ENCODE assay signal across 23 mouse cellular contexts in the genomic region with DNA sequence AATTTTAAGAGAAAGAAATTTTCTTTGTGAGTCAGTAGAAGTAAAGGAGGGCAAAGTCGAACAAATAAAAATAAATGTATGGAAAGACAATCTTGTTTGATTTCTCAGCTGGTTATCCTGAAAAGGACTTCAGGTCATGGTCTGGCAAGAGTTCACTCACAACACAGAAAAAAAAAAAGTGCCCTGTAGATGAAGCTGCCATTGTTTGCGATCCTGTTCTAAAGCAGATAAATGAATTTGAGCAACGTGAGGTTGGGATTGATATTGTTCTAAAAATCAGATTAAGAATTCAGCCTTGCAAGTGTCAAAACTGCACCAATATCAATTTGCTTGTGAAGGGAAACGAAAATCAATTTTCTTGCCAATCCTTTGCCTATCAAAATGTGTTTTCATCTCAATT. TPM values are rescaled to one million over a fixed set of nuclear protein-coding genes. Genes with fewer than 3 reads are reported as not detected.
DNase-seq lines count a peak whose midpoint lies in the region; ATAC-seq and TF ChIP-seq lines count a peak whose summit lies in the region.
"Had no signal": no experiment of that assay in that cellular context is flagged by ENCODE, and none has a peak within 500 bp of the region (broad histone marks: within the 10 kb centered on the region; RNA-seq: fewer than 3 reads in every experiment).

No protein-coding gene starts in this region.

- TF ChIP-seq CTCF in layer of hippocampus, adult 2 months (conservative IDR thresholded peaks at IDR 0.05): no peak

- peak; percentile 21 for DNase-seq in embryo, embryonic 11 days
- DNase-seq in embryo, embryonic 10.5 days (ENCODE audit: low spot score): no peak
- peak; percentile 33 for DNase-seq in hindbrain, embryonic 11.5 days (ENCODE audit: low spot score)
- DNase-seq in hindbrain, embryonic 10.5 days (ENCODE audit: low spot score): no peak
- peak; percentile 12 for DNase-seq in neural tube, embryonic 10.5 days (ENCODE audit: extremely low spot score, low spot score)
- no peak for DNase-seq in layer of hippocampus, adult 2 months (ENCODE audit: low spot score in 2 of 2)
- DNase-seq: adrenal gland, postnatal 10 days; B cell, adult 2 months; cerebellum, adult 11-12 months; cerebellum, adult 9-10 months; cerebellum, postnatal 25 days; gastrocnemius, postnatal 14 days; heart, adult 2 months; heart, postnatal 14 days had no signal

- WGBS in hindbrain, embryonic 11.5 days: 3% methylated on average over 4 of the region's 4 CpGs
- 5% methylated on average over 4 of the region's 4 CpGs for WGBS in hindbrain, embryonic 10.5 days
- 4% methylated on average over 4 of the region's 4 CpGs for WGBS in neural tube, embryonic 15.5 days

- ATAC-seq in hindbrain, embryonic 11.5 days (ENCODE audit: low FRiP score): no peak
- no peak for ATAC-seq in neural tube, embryonic 15.5 days (ENCODE audit: low FRiP score)
- ATAC-seq: CD4-positive, CD25-positive, alpha-beta regulatory T cell, adult 4 months; forebrain, embryonic 15.5 days; intestine, embryonic 16.5 days had no signal

- no peak overlapping the region for H3K27ac ChIP-seq in hindbrain, embryonic 11.5 days (ENCODE audit: low read depth, low read length)
- H3K27ac ChIP-seq in hindbrain, embryonic 10.5 days: no peak overlapping the region
- no peak overlapping the region for H3K27ac ChIP-seq in neural tube, embryonic 15.5 days (replicated peaks)
- no peak overlapping the region for H3K27ac ChIP-seq in layer of hippocampus, adult 2 months
- H3K27ac ChIP-seq: forebrain, embryonic 15.5 days; heart, adult 2 months; heart, embryonic 15.5 days; hindbrain, embryonic 15.5 days had no signal

- peaks cover 7% of the 10 kb centered on the region for H3K4me1 ChIP-seq in hindbrain, embryonic 11.5 days (replicated peaks; ENCODE audit: control insufficient read depth, insufficient read depth, low read length)
- H3K4me1 ChIP-seq in hindbrain, embryonic 10.5 days (replicated peaks): peaks cover 27% of the 10 kb centered on the region
- H3K4me1 ChIP-seq in neural tube, embryonic 15.5 days: peaks cover 18% of the 10 kb centered on the region

- H3K9me3 ChIP-seq in hindbrain, embryonic 11.5 days (ENCODE audit: control insufficient read depth, low read length): no peaks in the 10 kb centered on the region
- H3K9me3 ChIP-seq in hindbrain, embryonic 10.5 days: no peaks in the 10 kb centered on the region
- no peaks in the 10 kb centered on the region for H3K9me3 ChIP-seq in neural tube, embryonic 15.5 days (replicated peaks)
- H3K9me3 ChIP-seq: forebrain, embryonic 15.5 days; heart, embryonic 15.5 days; hindbrain, embryonic 15.5 days had no signal

- H3K27me3 ChIP-seq in hindbrain, embryonic 11.5 days (ENCODE audit: control insufficient read depth, insufficient read depth, low read length): peaks cover 77% of the 10 kb centered on the region
- H3K27me3 ChIP-seq in hindbrain, embryonic 10.5 days (ENCODE audit: insufficient read depth, poor library complexity, severe bottlenecking): peaks cover 100% of the 10 kb centered on the region
- peaks cover 89% of the 10 kb centered on the region for H3K27me3 ChIP-seq in neural tube, embryonic 15.5 days (replicated peaks)

- H3K4me2 ChIP-seq in hindbrain, embryonic 11.5 days (replicated peaks; ENCODE audit: low read depth, low read length): no peak overlapping the region
- H3K4me2 ChIP-seq in neural tube, embryonic 15.5 days: no peak overlapping the region
- H3K4me2 ChIP-seq: forebrain, embryonic 15.5 days; hindbrain, embryonic 15.5 days had no signal

- H3K36me3 ChIP-seq in hindbrain, embryonic 11.5 days (ENCODE audit: control insufficient read depth, insufficient read depth, low read length): no peaks in the 10 kb centered on the region
- no peaks in the 10 kb centered on the region for H3K36me3 ChIP-seq in hindbrain, embryonic 10.5 days
- no peaks in the 10 kb centered on the region for H3K36me3 ChIP-seq in neural tube, embryonic 15.5 days
- H3K36me3 ChIP-seq: forebrain, embryonic 15.5 days; G1E; heart, embryonic 15.5 days; hindbrain, embryonic 15.5 days had no signal

- no peak overlapping the region for H3K9ac ChIP-seq in hindbrain, embryonic 11.5 days (ENCODE audit: low read depth, low read length)
- H3K9ac ChIP-seq in neural tube, embryonic 15.5 days (replicated peaks): no peak overlapping the region
- H3K9ac ChIP-seq: forebrain, embryonic 15.5 days; heart, embryonic 15.5 days; hindbrain, embryonic 15.5 days had no signal

- no peak overlapping the region for H3K4me3 ChIP-seq in hindbrain, embryonic 11.5 days (ENCODE audit: low read depth, low read length)
- no peak overlapping the region for H3K4me3 ChIP-seq in hindbrain, embryonic 10.5 days
- no peak overlapping the region for H3K4me3 ChIP-seq in neural tube, embryonic 15.5 days (replicated peaks)
- no peak overlapping the region for H3K4me3 ChIP-seq in layer of hippocampus, adult 2 months
- H3K4me3 ChIP-seq: erythroblast, embryonic 14.5 days; forebrain, embryonic 15.5 days; heart, adult 2 months; hindbrain, embryonic 15.5 days had no signal

RNA-seq across cellular contexts. Expression of gene Tbx18, which starts 6.2 kb away (rescaled TPM):
- 2.8 and 3.4 TPM in 2 replicates for polyA plus RNA-seq in hindbrain, embryonic 11.5 days (2014; fragmentation: Nextera tagmentation; extraction: Ambion mirVana)
- polyA plus RNA-seq in hindbrain, embryonic 10.5 days (2016; fragmentation: Nextera tagmentation; extraction: Ambion mirVana): 2.9 and 4.8 TPM in 2 replicates
- polyA plus RNA-seq in neural tube, embryonic 15.5 days (2015; fragmentation: Nextera tagmentation; extraction: Ambion mirVana): 0.87 and 0.98 TPM in 2 replicates
- 1 to 10 TPM; 1.3 to 1.8 TPM for total RNA-seq in layer of hippocampus, adult 2 months (2021)
- total RNA-seq: G1E; hematopoietic stem cell, adult 5-6 weeks had no signal
- polyA plus RNA-seq: CD4-positive, CD25-positive, alpha-beta regulatory T cell, adult 4 months; erythroblast, embryonic 14.5 days; G1E had no signal

Comparison
In these comparisons a context has a peak if more than half of its experiments do, and no peak if none do; other contexts are left out.
1. DNase-seq: peak in embryo, embryonic 11 days (single experiment), hindbrain, embryonic 11.5 days (single experiment) and neural tube, embryonic 10.5 days (single experiment); none in embryo, embryonic 10.5 days (single experiment), hindbrain, embryonic 10.5 days (single experiment) and layer of hippocampus, adult 2 months (0 of 2).